Mouse (Mus musculus) fibroblast of lung, adult 2 months (primary cell): ENCODE results near the gene Mknk2.
A peak's percentile ranks its signal among the peaks of the same experiment; 100 is the strongest.
"Not testable (repeated sequence)": the region's sequence is repeated elsewhere in the genome, so short reads cannot be mapped to it uniquely, and the experiment has no call there.

Experiments used
- DNase-seq: peaks from one replicate; pipeline ENCODE4 v3.0.0-alpha.2; 2011; ENCODE audit warnings: low read depth

Gene Mknk2

GRCm38 (mm10) chr10:80649910-80650309 lies 28.0 kb downstream of the Mknk2 start:
- not testable (repeated sequence) for DNase-seq

- no peak for DNase-seq
These were observed 31.0 kb downstream of the Mknk2 start for GRCm38 (mm10) chr10:80646936-80647335.

- DNase-seq, result no peak
These were observed 42.6 kb downstream of the Mknk2 start for GRCm38 (mm10) chr10:80635345-80635744.

- no peak for DNase-seq
These were observed 49.0 kb downstream of the Mknk2 start for GRCm38 (mm10) chr10:80628925-80629324.

- no peak for DNase-seq
These were observed 50.2 kb downstream of the Mknk2 start for GRCm38 (mm10) chr10:80627685-80628084.

GRCm38 (mm10) chr10:80625764-80626163 lies 52.1 kb downstream of the Mknk2 start:
- DNase-seq, result no peak

- no peak for DNase-seq
These were observed 54.3 kb downstream of the Mknk2 start for GRCm38 (mm10) chr10:80623457-80624191.

- DNase-seq, result no peak
These were observed 55.1 kb downstream of the Mknk2 start, which contains the start of gene Csnk1g2 for GRCm38 (mm10) chr10:80622661-80623456. TSS of gene Csnk1g2 (plus strand) at chr10:80622838.

- peak; percentile 100 for DNase-seq
These were observed 55.8 kb downstream of the Mknk2 start for GRCm38 (mm10) chr10:80621940-80622660.

- no peak for DNase-seq
These were observed 56.3 kb downstream of the Mknk2 start for GRCm38 (mm10) chr10:80621690-80621939.

GRCm38 (mm10) chr10:80620796-80621689 lies 56.9 kb downstream of the Mknk2 start:
- no peak for DNase-seq

GRCm38 (mm10) chr10:80620365-80620764 lies 57.5 kb downstream of the Mknk2 start:
- no peak for DNase-seq

- peak; percentile 60 for DNase-seq
These were observed 58.3 kb downstream of the Mknk2 start for GRCm38 (mm10) chr10:80619465-80620244.

- no peak for DNase-seq
These were observed 59.7 kb downstream of the Mknk2 start for GRCm38 (mm10) chr10:80618181-80618580.
